Mouse (Mus musculus) gastrocnemius, adult 18-20 months (tissue): Measurements from ENCODE around the gene Ces2b. TPM values are rescaled to one million over a fixed set of nuclear protein-coding genes. Genes with fewer than 3 reads are reported as not detected.
A peak's percentile ranks its signal among the peaks of the same experiment; 100 is the strongest.
"Not testable (repeated sequence)": the region's sequence is repeated elsewhere in the genome, so short reads cannot be mapped to it uniquely, and the experiment has no call there.

Source experiments
- DNase-seq: peaks from one replicate; pipeline ENCODE4 v3.0.0; 2021; ENCODE audit warnings: low spot score
- long read RNA-seq, 2 experiments: library from polyadenylated mRNA; stranded (forward); transcript quantifications; one replicate each; pipeline ENCODE4 v2.0.0; 2021
- total RNA-seq, 2 experiments: library from RNA; stranded (reverse); gene quantifications; 2 replicates each; pipeline ENCODE4 v1.2.3; 2021

Ces2b gene
- under 1 TPM; 0.14 to 0.19 TPM for total RNA-seq
- long read RNA-seq, experiment 1, result 0 reads
- long read RNA-seq, experiment 2, result 0 reads

DNA sequence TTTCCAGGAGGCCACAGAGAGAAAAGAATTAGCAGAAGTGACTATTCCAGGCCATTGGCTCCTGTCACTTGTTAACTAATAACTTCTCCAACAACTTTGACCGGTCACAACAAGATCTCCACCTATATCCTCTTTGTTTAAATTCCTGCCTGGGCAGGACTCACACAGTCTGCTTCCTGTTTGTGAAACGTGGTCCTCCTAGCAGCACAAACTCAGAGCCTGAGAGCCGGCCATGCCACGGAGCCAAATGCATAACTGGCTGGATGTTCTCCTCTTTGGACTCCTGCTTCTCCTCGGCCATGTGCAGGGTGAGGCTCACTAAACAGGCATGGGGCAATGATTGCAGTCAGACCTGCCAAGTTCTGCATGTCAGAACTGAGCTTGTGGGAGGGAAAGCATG is at the start of gene Ces2b:
Ces2b (plus strand) TSS at position 133 of the 400 bp plus-strand sequence.
- no peak for DNase-seq

DNA sequence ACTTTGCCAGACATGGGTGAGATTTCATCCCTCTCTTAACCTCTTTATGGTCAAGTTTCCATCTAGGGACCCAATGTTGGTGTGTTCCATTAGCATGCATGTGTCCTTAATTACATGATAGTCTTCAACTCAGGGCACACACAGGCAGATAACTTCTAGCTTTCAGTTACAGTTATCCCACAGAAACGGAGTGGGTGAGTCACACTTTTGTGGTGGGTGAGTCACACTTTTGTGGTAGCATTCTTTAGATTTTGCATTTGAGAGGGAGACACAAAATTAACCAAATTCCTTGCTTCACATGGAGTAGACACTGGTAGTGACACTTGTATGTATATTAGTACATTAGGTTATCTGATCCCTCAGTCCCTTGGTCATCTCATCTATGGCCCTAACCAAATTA is 44.3 kb upstream of the Ces2b start:
- DNase-seq, result no peak

DNA sequence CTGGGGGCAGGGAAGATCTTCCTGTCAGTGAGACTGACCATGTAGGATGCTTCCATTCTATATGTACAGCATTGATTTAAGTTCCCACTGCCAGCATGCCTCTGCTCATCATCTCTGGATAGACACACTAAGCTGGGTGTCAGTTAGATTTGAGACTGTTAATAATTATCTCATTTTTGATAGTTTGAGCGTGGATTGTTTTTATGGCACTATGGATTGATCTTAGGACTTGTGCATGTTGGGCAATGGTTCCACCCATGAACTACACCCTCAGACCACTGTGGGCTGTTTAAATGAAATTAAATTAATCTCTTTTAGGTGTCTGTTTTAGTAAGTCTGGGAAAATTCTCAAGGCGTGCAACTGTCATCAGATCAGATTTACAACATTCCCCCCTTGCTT is 42.4 kb upstream of the Ces2b start:
- no peak for DNase-seq

DNA sequence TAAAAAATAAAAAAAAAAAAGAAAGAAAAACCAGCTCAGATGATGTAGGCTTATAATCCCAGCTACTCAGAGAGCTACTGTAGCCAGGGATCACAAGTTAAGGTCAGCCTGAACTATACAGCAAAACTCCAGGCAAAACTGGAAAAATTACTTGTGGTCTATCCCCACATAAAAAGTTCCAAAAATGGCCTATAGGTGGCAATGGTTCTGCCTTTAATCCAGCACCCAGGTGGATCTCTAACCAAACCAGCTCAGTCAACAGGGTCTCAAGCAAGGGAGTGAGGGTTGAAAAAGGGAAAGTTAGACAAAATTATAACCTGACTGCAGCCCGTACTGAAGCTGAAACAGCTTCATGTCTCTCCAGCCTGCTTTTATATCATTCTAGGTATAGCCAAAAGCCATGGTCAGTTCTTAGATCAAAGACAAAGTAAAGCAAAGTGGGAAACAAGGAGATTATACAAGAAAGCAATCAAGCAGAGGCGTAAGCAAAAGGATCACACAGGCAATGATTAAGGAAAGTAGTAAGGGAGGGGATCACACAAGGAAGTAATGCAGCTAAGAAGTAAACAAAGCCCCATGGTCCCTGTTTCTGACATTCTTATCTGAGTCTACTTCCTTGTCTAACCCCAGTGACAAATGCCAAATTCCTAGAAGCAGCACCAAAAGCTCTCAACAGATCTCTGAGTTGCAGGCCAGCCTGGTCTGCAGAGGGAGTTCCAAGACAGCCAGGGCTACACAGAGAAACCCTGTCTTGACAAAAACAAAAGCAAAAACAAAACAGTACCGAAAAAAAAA is 41.3 kb upstream of the Ces2b start:
- DNase-seq, result peak; percentile 30

DNA sequence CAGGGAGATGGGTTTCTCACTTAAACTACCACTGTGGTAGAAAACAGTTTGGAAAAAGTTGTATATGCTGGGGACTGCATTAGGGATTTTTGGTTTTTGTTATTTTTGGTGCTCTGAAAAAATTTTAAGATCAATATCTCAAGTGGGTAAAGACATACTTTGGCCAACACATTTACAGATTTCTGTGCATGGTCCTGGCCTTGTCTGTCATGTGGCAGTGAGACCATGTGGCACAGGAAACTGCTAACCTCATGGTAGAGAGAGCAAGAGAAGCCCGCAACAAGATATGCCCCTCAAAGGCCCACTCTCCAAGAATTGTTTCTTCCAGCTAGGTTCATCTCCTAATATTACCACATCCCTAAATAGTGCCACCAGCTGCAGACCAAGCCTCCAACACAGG is 32.0 kb upstream of the Ces2b start:
- DNase-seq, result no peak

DNA sequence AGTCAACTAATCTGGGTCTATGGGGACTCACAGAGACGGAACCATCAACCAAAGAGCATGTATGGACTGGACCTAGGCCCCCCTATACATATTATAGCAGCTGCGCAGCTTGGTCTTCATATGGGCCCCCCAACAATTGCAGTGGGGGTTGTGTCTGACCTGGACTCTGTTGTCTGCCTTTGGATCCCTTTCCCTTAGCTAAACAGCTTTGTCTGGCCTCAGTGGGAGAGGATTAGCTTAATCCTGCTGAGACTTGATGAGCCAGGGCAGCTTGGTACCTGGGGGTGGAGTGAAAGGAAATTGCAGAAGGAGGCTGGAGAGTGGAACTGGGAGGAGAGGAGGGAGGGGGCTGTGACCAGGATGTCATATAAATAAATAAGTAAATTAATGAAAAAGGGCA is 25.2 kb upstream of the Ces2b start:
- no peak for DNase-seq

DNA sequence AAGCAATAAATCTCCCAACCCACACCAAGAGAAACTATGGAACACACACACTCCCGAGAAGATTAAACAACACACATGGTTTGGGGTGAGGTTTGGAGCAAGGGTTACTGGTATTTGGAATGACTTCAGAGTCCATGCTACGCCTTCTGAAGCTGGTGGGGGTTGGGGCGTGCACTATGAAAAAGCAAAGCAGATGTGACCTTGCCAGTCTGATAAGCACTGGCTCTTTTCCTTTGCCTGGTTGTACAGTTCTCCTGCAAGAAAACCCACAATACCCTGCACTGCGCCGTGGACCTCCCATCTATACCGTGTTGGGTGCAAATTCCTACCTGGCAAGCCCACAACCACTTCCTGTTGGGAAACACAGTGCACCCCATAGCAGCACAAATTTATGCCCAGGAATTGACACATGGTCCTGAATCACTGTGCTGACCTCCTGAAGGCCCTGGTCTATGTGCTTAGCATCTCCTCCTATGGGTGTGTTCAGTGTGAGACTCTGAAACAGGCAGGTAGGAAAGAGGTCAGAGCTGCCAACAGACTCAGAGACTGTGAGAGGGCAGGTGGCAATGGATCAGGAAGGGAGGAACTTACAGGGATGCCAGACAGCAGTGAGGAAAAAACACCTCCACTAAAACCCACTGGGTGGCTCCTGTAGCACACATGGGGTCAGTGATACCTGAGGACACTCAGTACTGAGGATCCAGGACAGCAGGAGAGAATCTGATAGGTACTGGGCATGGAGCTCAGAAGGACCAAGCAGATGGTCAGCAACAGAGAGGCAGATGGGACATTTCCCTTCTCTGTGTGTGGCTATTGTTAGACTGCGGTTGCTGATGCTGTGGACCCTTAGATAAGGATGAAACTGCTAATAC is 22.6 kb upstream of the Ces2b start:
- DNase-seq, result no peak

DNA sequence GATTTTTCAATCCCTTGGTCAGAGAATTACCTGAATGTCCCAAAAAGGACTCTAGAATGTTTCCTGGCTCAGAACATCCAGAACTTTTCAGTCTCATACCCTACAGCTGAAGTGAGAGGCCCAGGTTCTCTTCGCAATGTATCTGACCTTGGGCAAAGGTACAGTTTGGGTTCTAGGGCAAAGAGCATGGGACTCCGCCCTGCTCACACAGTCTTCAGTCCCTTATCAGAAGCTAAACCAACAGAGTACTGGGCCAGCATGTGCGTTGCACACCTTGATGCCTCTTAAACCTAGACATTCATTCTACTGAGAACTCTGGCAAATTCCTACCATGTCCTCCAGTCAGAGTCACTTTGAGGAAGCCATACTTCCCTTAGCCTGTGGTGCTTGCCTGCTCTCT is 21.9 kb upstream of the Ces2b start:
- no peak for DNase-seq

DNA sequence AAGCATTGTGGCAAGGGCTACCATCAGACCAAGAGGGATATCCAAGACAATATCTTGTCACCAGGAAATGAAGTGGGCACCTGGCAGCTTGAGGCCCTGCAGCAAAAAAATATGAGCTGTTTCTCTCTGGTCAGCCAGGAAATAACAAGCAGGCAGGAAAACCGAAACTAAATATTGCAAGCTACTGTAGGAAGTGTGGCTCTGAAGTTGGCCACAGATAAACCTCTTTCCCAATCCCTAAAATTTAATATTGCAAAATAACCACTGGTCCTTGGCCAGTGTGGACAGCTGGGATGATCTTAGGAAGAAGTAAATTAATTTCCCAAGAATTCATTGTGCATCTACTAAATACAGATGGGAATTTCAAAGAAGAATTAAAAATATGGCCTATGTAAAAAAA is 4.5 kb upstream of the Ces2b start:
- DNase-seq, result peak; percentile 27

DNA sequence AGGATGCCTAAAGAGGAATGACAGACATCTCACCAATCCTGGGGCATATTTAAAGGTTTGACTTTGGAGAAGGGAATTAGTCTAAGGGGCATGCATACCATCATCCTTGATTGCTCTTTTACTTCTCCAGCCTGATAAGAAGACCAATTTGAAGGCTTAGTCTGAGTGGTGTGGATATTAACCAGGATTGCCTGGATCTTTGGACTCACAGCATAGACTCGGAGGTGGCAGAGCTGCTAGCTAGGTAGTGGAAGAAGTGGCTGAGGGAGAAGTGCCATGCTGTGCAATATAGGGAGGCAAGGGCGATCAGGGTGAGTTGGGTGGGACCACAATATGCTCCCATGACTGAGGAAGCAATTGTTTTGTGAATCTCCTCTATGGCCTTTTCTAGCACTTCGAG is 3.2 kb upstream of the Ces2b start:
- DNase-seq, result no peak

DNA sequence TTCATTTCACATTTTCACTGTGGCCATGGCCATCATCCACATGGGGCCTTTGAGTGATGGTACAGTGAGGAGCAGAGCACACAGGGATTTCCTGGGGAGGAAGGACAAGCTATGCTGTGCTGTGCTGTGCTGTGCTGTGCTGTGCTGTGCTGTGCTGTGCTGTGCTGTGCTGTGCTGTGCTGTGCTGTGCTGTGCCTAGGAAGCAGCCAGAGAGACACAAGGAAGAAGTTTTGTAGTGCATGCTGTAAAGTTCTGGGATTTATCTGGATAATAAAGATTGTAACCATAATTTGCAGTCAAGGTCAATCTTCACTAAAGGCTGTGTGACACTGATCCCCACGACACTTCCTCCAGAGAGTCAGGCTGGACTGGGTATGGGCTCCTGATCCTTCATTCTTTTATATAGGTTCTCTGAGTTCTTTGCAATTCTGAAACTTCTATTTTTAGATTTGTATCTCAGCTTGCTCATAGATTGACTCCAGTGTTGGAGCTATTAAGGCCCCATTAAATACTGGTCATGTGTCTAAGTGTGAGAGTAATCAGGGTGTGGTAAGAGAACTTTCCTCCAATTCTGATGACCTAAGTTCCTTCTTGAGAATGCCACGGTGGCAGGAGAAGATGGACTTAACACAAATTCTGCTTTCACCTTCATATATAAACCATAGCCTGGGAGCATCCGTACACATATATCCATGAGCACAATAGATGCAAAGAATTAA is 10.1 kb downstream of the Ces2b start:
- no peak for DNase-seq

DNA sequence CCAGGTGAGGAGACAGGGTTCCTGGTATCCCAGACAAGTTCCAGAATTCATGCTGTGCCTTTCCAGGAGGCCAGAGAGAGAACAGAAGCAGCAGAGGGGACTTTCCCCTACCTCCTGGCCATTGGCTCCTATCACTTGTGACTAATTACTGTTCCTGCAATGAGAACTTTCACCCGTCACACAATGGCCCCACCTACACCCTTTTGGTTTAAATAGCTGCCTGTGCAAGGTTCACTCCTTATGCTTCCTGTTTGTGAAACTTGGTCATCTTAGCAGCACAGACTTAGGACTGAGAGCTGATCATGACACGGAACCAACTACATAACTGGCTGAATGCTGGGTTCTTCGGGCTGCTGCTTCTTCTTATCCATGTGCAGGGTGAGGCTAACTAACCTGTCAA is 15.5 kb downstream of the Ces2b start, which contains the start of gene Ces2c:
Ces2c (plus strand) TSS at position 238 of the 400 bp plus-strand sequence.
- peak; percentile 27 for DNase-seq

DNA sequence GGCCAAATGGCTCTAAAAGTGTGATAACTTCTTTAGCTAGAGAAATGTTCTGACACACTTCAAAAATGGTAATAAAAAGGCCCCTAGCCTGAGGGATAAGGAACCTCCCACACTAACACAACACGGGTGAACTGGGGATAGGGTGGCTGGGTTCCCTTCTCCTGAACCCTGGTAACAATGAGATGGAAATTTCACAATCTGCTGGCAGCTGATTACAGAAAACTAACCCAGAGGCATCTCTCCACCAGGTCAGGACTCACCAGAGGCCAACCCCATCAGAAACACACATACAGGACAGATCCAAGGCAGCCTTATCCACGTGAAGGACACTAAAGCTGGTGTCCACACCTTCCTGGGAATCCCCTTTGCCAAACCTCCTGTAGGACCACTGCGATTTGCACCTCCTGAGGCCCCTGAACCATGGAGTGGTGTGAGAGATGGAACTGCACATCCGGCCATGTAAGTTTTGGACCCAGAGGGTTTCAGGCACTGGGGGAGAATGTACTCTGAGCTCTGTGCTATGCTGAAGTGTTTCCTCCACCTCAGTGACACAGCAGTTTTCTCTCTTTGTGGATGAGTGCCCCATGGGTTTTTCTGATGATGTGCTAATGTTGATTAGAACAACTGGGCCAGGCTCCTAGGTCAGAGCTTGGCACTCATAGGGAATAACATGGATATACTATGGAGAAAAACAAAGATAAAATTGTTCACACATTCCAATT is 16.5 kb downstream of the Ces2b start:
- no peak for DNase-seq

DNA sequence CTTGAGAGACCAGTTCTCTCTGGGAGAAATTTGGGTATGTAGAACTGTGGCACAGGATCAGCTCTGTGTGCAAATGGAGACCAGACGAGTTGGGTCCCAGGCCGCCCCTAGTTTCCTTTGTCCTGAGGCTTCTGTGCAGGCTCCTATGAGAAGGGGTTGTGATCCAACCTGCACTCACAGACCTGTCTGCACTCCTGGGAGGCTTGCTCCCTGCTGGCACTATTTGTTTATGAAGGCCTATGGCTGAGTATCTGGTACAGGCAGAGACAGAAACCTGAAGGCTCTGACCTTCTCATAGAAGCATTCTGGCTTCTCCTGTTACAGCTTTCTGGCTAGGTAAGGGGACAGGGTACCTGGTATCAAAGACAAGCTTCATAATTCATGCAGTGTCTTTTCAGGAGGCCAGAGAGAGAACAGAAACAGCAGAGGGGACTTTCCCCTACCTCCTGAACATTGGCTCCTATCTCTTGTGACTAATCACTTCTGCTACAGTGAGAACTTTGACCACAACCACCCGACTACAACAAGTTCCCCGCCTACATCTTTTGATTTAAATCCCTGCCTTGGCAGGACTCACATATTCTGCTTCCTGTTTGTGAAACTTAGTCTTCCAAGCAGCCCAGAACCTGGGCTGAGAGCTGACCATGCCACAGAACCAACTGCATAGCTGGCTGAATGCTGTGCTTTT is 35.6 kb downstream of the Ces2b start:
- not testable (repeated sequence) for DNase-seq

DNA sequence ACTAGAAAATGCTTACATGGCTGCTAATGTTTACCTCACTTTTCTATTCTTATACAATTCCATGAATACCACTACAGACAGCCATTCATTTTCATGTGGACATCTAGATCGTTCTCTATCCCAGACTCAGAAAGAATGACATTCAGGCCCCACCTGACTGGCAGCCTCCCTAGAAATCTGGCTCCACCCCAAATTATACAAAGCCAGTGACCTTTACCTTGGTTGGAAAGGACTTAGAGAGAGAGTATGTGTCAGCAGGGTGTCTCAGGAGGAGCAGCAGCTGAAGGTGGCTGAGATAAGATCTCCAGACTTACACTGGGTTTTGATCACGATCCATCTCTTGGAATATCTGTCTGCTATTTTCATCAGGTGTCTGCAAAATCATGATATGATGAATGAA is 37.5 kb downstream of the Ces2b start:
- not testable (repeated sequence) for DNase-seq

DNA sequence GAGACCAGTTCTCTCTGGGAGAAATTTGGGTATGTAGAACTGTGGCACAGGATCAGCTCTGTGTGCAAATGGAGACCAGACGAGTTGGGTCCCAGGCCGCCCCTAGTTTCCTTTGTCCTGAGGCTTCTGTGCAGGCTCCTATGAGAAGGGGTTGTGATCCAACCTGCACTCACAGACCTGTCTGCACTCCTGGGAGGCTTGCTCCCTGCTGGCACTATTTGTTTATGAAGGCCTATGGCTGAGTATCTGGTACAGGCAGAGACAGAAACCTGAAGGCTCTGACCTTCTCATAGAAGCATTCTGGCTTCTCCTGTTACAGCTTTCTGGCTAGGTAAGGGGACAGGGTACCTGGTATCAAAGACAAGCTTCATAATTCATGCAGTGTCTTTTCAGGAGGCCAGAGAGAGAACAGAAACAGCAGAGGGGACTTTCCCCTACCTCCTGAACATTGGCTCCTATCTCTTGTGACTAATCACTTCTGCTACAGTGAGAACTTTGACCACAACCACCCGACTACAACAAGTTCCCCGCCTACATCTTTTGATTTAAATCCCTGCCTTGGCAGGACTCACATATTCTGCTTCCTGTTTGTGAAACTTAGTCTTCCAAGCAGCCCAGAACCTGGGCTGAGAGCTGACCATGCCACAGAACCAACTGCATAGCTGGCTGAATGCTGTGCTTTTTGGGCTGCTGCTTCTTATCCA is 55.0 kb downstream of the Ces2b start:
- not testable (repeated sequence) for DNase-seq
